Mouse (Mus musculus) activated CD4-positive, CD25-positive, alpha-beta regulatory T cell, adult 4 months (primary cell): ENCODE measurements around the gene Vmn1r2. TPM values are rescaled to one million over a fixed set of nuclear protein-coding genes. Genes with fewer than 3 reads are reported as not detected.
A peak's percentile ranks its signal among the peaks of the same experiment; 100 is the strongest.
"Not testable (repeated sequence)": the region's sequence is repeated elsewhere in the genome, so short reads cannot be mapped to it uniquely, and the experiment has no call there.

ENCODE experiments used
- ATAC-seq: one replicate; pipeline ENCODE4 v1.8.0; 2017
- polyA plus RNA-seq, 2 experiments: library from polyadenylated mRNA; unstranded; fragments of 100-300 nt; shearing (Covaris generic); gene quantifications; one replicate each; pipeline ENCODE4 v1.2.1; 2017

Vmn1r2 gene
- polyA plus RNA-seq: not detected

- not testable (repeated sequence) for ATAC-seq
These were observed at the start of gene Vmn1r2 for GRCm38 (mm10) chr4:3167020-3167419. Gene Vmn1r2, plus strand, starts transcription at chr4:3167320.

GRCm38 (mm10) chr4:3147926-3148325 lies 19.2 kb upstream of the Vmn1r2 start:
- ATAC-seq: not testable (repeated sequence)

GRCm38 (mm10) chr4:3153320-3153719 lies 13.8 kb upstream of the Vmn1r2 start:
- ATAC-seq: not testable (repeated sequence)

GRCm38 (mm10) chr4:3164429-3164828 lies 2.7 kb upstream of the Vmn1r2 start:
- ATAC-seq: not testable (repeated sequence)

- ATAC-seq: no peak
These were observed 2.1 kb upstream of the Vmn1r2 start for GRCm38 (mm10) chr4:3165046-3165445.

- not testable (repeated sequence) for ATAC-seq
These were observed 7.5 kb downstream of the Vmn1r2 start for GRCm38 (mm10) chr4:3174586-3174985.

GRCm38 (mm10) chr4:3175756-3176155 lies 8.6 kb downstream of the Vmn1r2 start:
- ATAC-seq: not testable (repeated sequence)

GRCm38 (mm10) chr4:3176195-3176594 lies 9.1 kb downstream of the Vmn1r2 start:
- not testable (repeated sequence) for ATAC-seq

- ATAC-seq: not testable (repeated sequence)
These were observed 9.8 kb downstream of the Vmn1r2 start for GRCm38 (mm10) chr4:3176746-3177490.

- not testable (repeated sequence) for ATAC-seq
These were observed 18.1 kb downstream of the Vmn1r2 start, which contains the start of gene Vmn1r3 for GRCm38 (mm10) chr4:3185258-3185657. Gene Vmn1r3, minus strand, starts transcription at chr4:3185358.

- ATAC-seq: peak; percentile 98
These were observed 42.6 kb downstream of the Vmn1r2 start for GRCm38 (mm10) chr4:3209643-3210217.

- ATAC-seq: not testable (repeated sequence)
These were observed 46.2 kb downstream of the Vmn1r2 start for GRCm38 (mm10) chr4:3213349-3213748.

GRCm38 (mm10) chr4:3216382-3216781 lies 49.3 kb downstream of the Vmn1r2 start:
- ATAC-seq: not testable (repeated sequence)

Other genes with a start within 250 kb of the Vmn1r2 start
- gene Vmn1r3, start 18.0 kb downstream of the Vmn1r2 start, polyA plus RNA-seq: not detected